Mouse (Mus musculus) bone marrow, adult 2 months (tissue): ENCODE results near the gene Foxq1.

Source experiments
- CTCF ChIP-seq: fragments of 200-500 bp; IDR thresholded peaks from 2 replicates; pipeline ENCODE4 v1.5.1; 2011; ENCODE audit warnings: low read length, control low read depth; ENCODE audit not compliant: control insufficient read depth, insufficient read depth
- POLR2A ChIP-seq: fragments of 200-500 bp; IDR thresholded peaks from 2 replicates; pipeline ENCODE4 v1.6.1; 2011; ENCODE audit warnings: low read depth, mild to moderate bottlenecking, control low read depth, low read length, borderline replicate concordance; ENCODE audit not compliant: control insufficient read depth

GRCm38 (mm10) chr13:31559419-31560144, 3.6 kb downstream of the Foxq1 start:
- no peak for TF ChIP-seq POLR2A
- TF ChIP-seq CTCF: peak; percentile 23; the same call in 1 of the 2 replicates
